8 mouse cellular contexts compared by ENCODE assay signal in the genomic region with DNA sequence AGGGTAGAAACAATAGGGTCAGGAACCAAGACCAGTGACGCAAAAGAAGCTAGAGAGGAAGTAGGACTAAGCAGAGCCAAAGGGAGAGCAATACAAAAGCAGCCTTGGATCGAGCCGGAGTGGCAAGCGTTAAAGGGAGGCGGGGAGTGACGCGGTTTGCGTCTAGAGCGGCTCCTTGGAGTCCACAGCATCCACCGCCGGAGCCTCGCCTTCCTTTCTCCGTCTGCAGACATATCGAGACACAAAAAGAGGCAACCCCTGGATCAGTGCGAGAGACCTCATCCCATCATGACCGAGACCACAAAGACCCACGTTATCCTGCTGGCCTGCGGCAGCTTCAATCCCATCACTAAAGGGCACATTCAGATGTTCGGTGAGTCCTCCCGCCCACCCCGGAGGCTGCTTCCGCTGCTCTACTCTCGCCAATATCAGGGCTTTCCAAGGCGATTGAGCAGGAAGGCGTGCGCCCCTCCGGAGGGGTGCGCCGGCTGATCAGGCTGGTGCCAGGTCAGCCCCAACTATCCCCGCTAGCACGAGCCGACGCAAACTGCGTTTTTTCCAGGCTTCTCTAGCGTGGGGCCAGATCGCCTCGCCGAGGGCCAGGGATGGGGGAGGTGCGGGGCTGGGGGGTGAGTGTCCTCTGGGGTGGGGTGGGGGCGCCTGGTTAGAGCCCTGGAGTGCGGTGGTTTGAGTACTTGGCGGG. TPM values are rescaled to one million over a fixed set of nuclear protein-coding genes. Genes with fewer than 3 reads are reported as not detected.
DNase-seq lines count a peak whose midpoint lies in the region; ATAC-seq and TF ChIP-seq lines count a peak whose summit lies in the region.

A gene (plus strand): TSS at position 173 of the 703 bp plus-strand sequence.

- ATAC-seq in lung, embryonic 15.5 days (ENCODE audit: borderline replicate concordance, extremely low read depth, low FRiP score, low TSS enrichment): peak; percentile 19; the same call in 1 of the 2 replicates
- ATAC-seq in embryonic facial prominence, embryonic 11.5 days (replicated peaks; ENCODE audit: insufficient number of reproducible peaks, low FRiP score, low TSS enrichment, low read depth): peak; percentile 58
- no peak for ATAC-seq in heart, embryonic 16.5 days (replicated peaks; ENCODE audit: extremely low read depth, insufficient read depth, low FRiP score)
- ATAC-seq in stomach, postnatal 0 days (ENCODE audit: low FRiP score, low TSS enrichment): 0 out of 2 replicates have a peak, but pooled peaks have one; percentile 24

- no peak within 1 kb of the TSS for H3K27ac ChIP-seq in lung, embryonic 15.5 days
- no peak within 1 kb of the TSS for H3K27ac ChIP-seq in embryonic facial prominence, embryonic 11.5 days (replicated peaks; ENCODE audit: low read depth, low read length)
- H3K27ac ChIP-seq in heart, embryonic 16.5 days (ENCODE audit: low read length): no peak within 1 kb of the TSS
- H3K27ac ChIP-seq in midbrain, embryonic 10.5 days (replicated peaks): peak within 1 kb of the TSS; percentile 64
- no peak within 1 kb of the TSS for H3K27ac ChIP-seq in stomach, postnatal 0 days (replicated peaks)

- H3K4me2 ChIP-seq in lung, embryonic 15.5 days: peak within 1 kb of the TSS; percentile 77
- H3K4me2 ChIP-seq in embryonic facial prominence, embryonic 11.5 days (ENCODE audit: low read depth, low read length): peak within 1 kb of the TSS; percentile 84
- H3K4me2 ChIP-seq in heart, embryonic 16.5 days (ENCODE audit: low read depth, low read length): peak within 1 kb of the TSS; percentile 53
- H3K4me2 ChIP-seq in stomach, postnatal 0 days (replicated peaks; ENCODE audit: low read depth): peak within 1 kb of the TSS; percentile 58

- TF ChIP-seq CTCF in stomach, postnatal 0 days (IDR thresholded peaks at IDR 0.05; ENCODE audit: low read depth): no peak

- H3K27me3 ChIP-seq in lung, embryonic 15.5 days: peaks cover 44% of the 10 kb centered on the region
- H3K27me3 ChIP-seq in embryonic facial prominence, embryonic 11.5 days (ENCODE audit: control insufficient read depth, insufficient read depth, low read length): peaks cover 22% of the 10 kb centered on the region
- H3K27me3 ChIP-seq in heart, embryonic 16.5 days (ENCODE audit: control insufficient read depth, insufficient read depth, low read length): peaks cover 42% of the 10 kb centered on the region
- H3K27me3 ChIP-seq in midbrain, embryonic 10.5 days (ENCODE audit: low read depth, poor library complexity, severe bottlenecking): peaks cover 49% of the 10 kb centered on the region
- 0 out of 2 replicates have a peak, but pooled peaks cover 2% of the 10 kb centered on the region for H3K27me3 ChIP-seq in stomach, postnatal 0 days (ENCODE audit: control insufficient read depth, insufficient read depth, low read length)

- peaks cover 16% of the 10 kb centered on the region for H3K4me1 ChIP-seq in lung, embryonic 15.5 days
- H3K4me1 ChIP-seq in embryonic facial prominence, embryonic 11.5 days (ENCODE audit: control insufficient read depth, insufficient read depth, low read length): 0 out of 2 replicates have a peak, but pooled peaks cover 5% of the 10 kb centered on the region
- H3K4me1 ChIP-seq in heart, embryonic 16.5 days (ENCODE audit: control insufficient read depth, insufficient read depth, low read length): peaks cover 15% of the 10 kb centered on the region
- peaks cover 20% of the 10 kb centered on the region for H3K4me1 ChIP-seq in midbrain, embryonic 10.5 days
- H3K4me1 ChIP-seq in stomach, postnatal 0 days (replicated peaks; ENCODE audit: control insufficient read depth, insufficient read depth): peaks cover 4% of the 10 kb centered on the region; the same call in 1 of the 2 replicates

- peak within 1 kb of the TSS; percentile 48 for H3K4me3 ChIP-seq in lung, embryonic 15.5 days
- H3K4me3 ChIP-seq in embryonic facial prominence, embryonic 11.5 days (ENCODE audit: low read depth, low read length): peak within 1 kb of the TSS; percentile 49
- peak within 1 kb of the TSS; percentile 41 for H3K4me3 ChIP-seq in heart, embryonic 16.5 days (ENCODE audit: low read length)
- peak within 1 kb of the TSS; percentile 68 for H3K4me3 ChIP-seq in midbrain, embryonic 10.5 days
- H3K4me3 ChIP-seq in stomach, postnatal 0 days (ENCODE audit: low read depth, low read length): peak within 1 kb of the TSS; percentile 32

- no peak for DNase-seq in lung, postnatal 36 days
- peak; percentile 57 for DNase-seq in embryonic facial prominence, embryonic 11.5 days (ENCODE audit: low spot score)
- DNase-seq in layer of hippocampus, postnatal 25 days (ENCODE audit: extremely low spot score in 1 of 2, low spot score in 1 of 2): peak; percentile 60 to 61
- DNase-seq in midbrain, embryonic 10.5 days (ENCODE audit: low spot score): peak; percentile 58
- peak; percentile 18 for DNase-seq in stomach, postnatal 0 days (ENCODE audit: low spot score)
- no peak for DNase-seq in ovary, postnatal 10 days (ENCODE audit: low spot score)

- no peak for TF ChIP-seq EP300 in stomach, postnatal 0 days (optimal IDR thresholded peaks at IDR 0.05)

- under 1% methylated on average over 42 of the region's 42 CpGs for WGBS in lung, embryonic 15.5 days
- WGBS in embryonic facial prominence, embryonic 11.5 days: 1% methylated on average over 42 of the region's 42 CpGs
- WGBS in heart, embryonic 16.5 days: under 1% methylated on average over 42 of the region's 42 CpGs
- WGBS in midbrain, embryonic 10.5 days: under 1% methylated on average over 42 of the region's 42 CpGs
- WGBS in stomach, postnatal 0 days: under 1% methylated on average over 42 of the region's 42 CpGs

- no peaks in the 10 kb centered on the region for H3K36me3 ChIP-seq in lung, embryonic 15.5 days
- H3K36me3 ChIP-seq in embryonic facial prominence, embryonic 11.5 days (replicated peaks; ENCODE audit: control insufficient read depth, insufficient read depth, low read depth, low read length): no peaks in the 10 kb centered on the region
- no peaks in the 10 kb centered on the region for H3K36me3 ChIP-seq in heart, embryonic 16.5 days (ENCODE audit: control insufficient read depth, insufficient read depth)
- H3K36me3 ChIP-seq in midbrain, embryonic 10.5 days: no peaks in the 10 kb centered on the region
- H3K36me3 ChIP-seq in stomach, postnatal 0 days (ENCODE audit: control insufficient read depth, insufficient read depth, low read length): no peaks in the 10 kb centered on the region

- H3K9ac ChIP-seq in lung, embryonic 15.5 days: peak within 1 kb of the TSS; percentile 22; the same call in 1 of the 2 replicates
- peak within 1 kb of the TSS; percentile 9; the same call in 1 of the 2 replicates for H3K9ac ChIP-seq in embryonic facial prominence, embryonic 11.5 days (replicated peaks; ENCODE audit: low read length)
- H3K9ac ChIP-seq in heart, embryonic 16.5 days (ENCODE audit: low read length): no peak within 1 kb of the TSS
- no peak within 1 kb of the TSS for H3K9ac ChIP-seq in stomach, postnatal 0 days (ENCODE audit: low read length)

- H3K9me3 ChIP-seq in lung, embryonic 15.5 days: no peaks in the 10 kb centered on the region
- no peaks in the 10 kb centered on the region for H3K9me3 ChIP-seq in embryonic facial prominence, embryonic 11.5 days (replicated peaks; ENCODE audit: control insufficient read depth, low read length)
- no peaks in the 10 kb centered on the region for H3K9me3 ChIP-seq in heart, embryonic 16.5 days (replicated peaks; ENCODE audit: control insufficient read depth, low read length)
- H3K9me3 ChIP-seq in midbrain, embryonic 10.5 days (replicated peaks): no peaks in the 10 kb centered on the region
- H3K9me3 ChIP-seq in stomach, postnatal 0 days (ENCODE audit: control insufficient read depth, low read length): no peaks in the 10 kb centered on the region

RNA-seq across cellular contexts. Expression of the gene that starts here (rescaled TPM):
- polyA plus RNA-seq in lung, embryonic 15.5 days (2015; fragmentation: Nextera tagmentation; extraction: Ambion mirVana): 4.3 and 5.0 TPM in 2 replicates
- 4.3 and 6.8 TPM in 2 replicates for polyA plus RNA-seq in embryonic facial prominence, embryonic 11.5 days (2014; fragmentation: Nextera tagmentation; extraction: Ambion mirVana)
- 0.58 and 1.1 TPM in 2 replicates for polyA plus RNA-seq in heart, embryonic 16.5 days (2015; fragmentation: Nextera tagmentation; extraction: Ambion mirVana)
- 100 to 1,000 TPM; 124 to 128 TPM for total RNA-seq in layer of hippocampus, postnatal 25 days (2021)
- 10.5 and 10.7 TPM in 2 replicates for polyA plus RNA-seq in midbrain, embryonic 10.5 days (2016; fragmentation: Nextera tagmentation; extraction: Ambion mirVana)
- polyA plus RNA-seq in stomach, postnatal 0 days (2015; fragmentation: Nextera tagmentation; extraction: Ambion mirVana): 1.2 and 1.3 TPM in 2 replicates

Comparison
In these comparisons a context has a peak if more than half of its experiments do, and no peak if none do; other contexts are left out.
1. H3K9ac ChIP-seq: peak in lung, embryonic 15.5 days (single experiment) and embryonic facial prominence, embryonic 11.5 days (single experiment); none in heart, embryonic 16.5 days (single experiment) and stomach, postnatal 0 days (single experiment).
2. DNase-seq: peak in embryonic facial prominence, embryonic 11.5 days (single experiment), layer of hippocampus, postnatal 25 days (2 of 2), midbrain, embryonic 10.5 days (single experiment) and stomach, postnatal 0 days (single experiment); none in lung, postnatal 36 days (single experiment) and ovary, postnatal 10 days (single experiment).
3. Peak in every context shown above with its lines, with median percentiles within 50 percentile points of each other: H3K4me2 ChIP-seq and H3K4me3 ChIP-seq.